Mouse (Mus musculus) embryonic facial prominence, embryonic 11.5 days (tissue): ENCODE measurements around the gene Poc1b. TPM values are rescaled to one million over a fixed set of nuclear protein-coding genes. Genes with fewer than 3 reads are reported as not detected.
A peak's percentile ranks its signal among the peaks of the same experiment; 100 is the strongest.
"Not testable (repeated sequence)": the region's sequence is repeated elsewhere in the genome, so short reads cannot be mapped to it uniquely, and the experiment has no call there.

Experiments
- ATAC-seq: fragments of 200-750 bp; cut with Nextera tagmentation; replicated peaks from 2 replicates; pipeline ENCODE4 v1.8.0; 2017; ENCODE audit warnings: low read depth; ENCODE audit not compliant: insufficient number of reproducible peaks, low FRiP score, low TSS enrichment
- DNase-seq: peaks from one replicate; pipeline ENCODE4 v3.0.0-alpha.2; 2015; ENCODE audit warnings: low spot score
- H3K27ac ChIP-seq: fragments of 300-500 bp; sonication (generic); replicated peaks from 2 replicates; pipeline ENCODE4 v1.5.1; 2014; ENCODE audit warnings: mild to moderate bottlenecking, low read depth, low read length, control low read depth
- H3K27me3 ChIP-seq: fragments of 300-500 bp; sonication (generic); 2 replicates; pipeline ENCODE4 v1.6.1; 2014; ENCODE audit warnings: mild to moderate bottlenecking, low read length, moderate library complexity, mixed read lengths; ENCODE audit not compliant: control insufficient read depth, insufficient read depth
- H3K36me3 ChIP-seq: fragments of 300-500 bp; sonication (generic); replicated peaks from 2 replicates; pipeline ENCODE4 v1.6.1; 2014; ENCODE audit warnings: low read depth, mild to moderate bottlenecking, low read length, moderate library complexity, mixed read lengths; ENCODE audit not compliant: control insufficient read depth, insufficient read depth
- H3K4me1 ChIP-seq: fragments of 300-500 bp; sonication (generic); 2 replicates; pipeline ENCODE4 v1.6.1; 2014; ENCODE audit warnings: low read length, mixed read lengths; ENCODE audit not compliant: control insufficient read depth, insufficient read depth
- H3K4me2 ChIP-seq: fragments of 300-500 bp; sonication (generic); 2 replicates; pipeline ENCODE4 v1.6.1; 2014; ENCODE audit warnings: low read depth, mild to moderate bottlenecking, control low read depth, low read length, moderate library complexity
- H3K4me3 ChIP-seq: fragments of 300-500 bp; sonication (generic); 2 replicates; pipeline ENCODE4 v1.5.1; 2014; ENCODE audit warnings: low read depth, low read length, control low read depth
- H3K9ac ChIP-seq: fragments of 300-500 bp; sonication (generic); replicated peaks from 2 replicates; pipeline ENCODE4 v1.6.1; 2014; ENCODE audit warnings: mild to moderate bottlenecking, control low read depth, low read length
- H3K9me3 ChIP-seq: fragments of 300-500 bp; sonication (generic); replicated peaks from 2 replicates; pipeline ENCODE4 v1.6.1; 2016; ENCODE audit warnings: mild to moderate bottlenecking, low read length, inconsistent platforms, mixed read lengths; ENCODE audit not compliant: control insufficient read depth
- WGBS: fragments of 180-500 bp; shearing (Covaris S2); extraction: QIAGEN DNeasy Blood & Tissue Kit; methylation state at CpG from one replicate; pipeline ENCODE4 v1.1.7; 2014; 5-methylcytosine and 5-hydroxymethylcytosine counted together
- polyA plus RNA-seq: library from polyadenylated mRNA; unstranded; fragments of >200 nt; fragmentation: Nextera tagmentation; extraction: Ambion mirVana; gene quantifications from 2 replicates; pipeline ENCODE4 v1.2.1, GENCODE M21; 2014

Poc1b gene
- polyA plus RNA-seq, 1 experiment from 2014 or later, result 42.0 TPM

- ATAC-seq, result no peak
- no peaks in the 10 kb centered on the region for H3K9me3 ChIP-seq
- 97% methylated on average over 1 of the region's 1 CpGs for WGBS
- H3K4me2 ChIP-seq, result no peak overlapping the region
- H3K36me3 ChIP-seq, result no peaks in the 10 kb centered on the region
- H3K9ac ChIP-seq, result no peak overlapping the region
- DNase-seq, result no peak
- no peak overlapping the region for H3K27ac ChIP-seq
- H3K27me3 ChIP-seq, result no peaks in the 10 kb centered on the region
- no peak overlapping the region for H3K4me3 ChIP-seq
- H3K4me1 ChIP-seq, result no peaks in the 10 kb centered on the region
These were observed 44.7 kb downstream of the Poc1b start for GRCm38 (mm10) chr10:99151580-99151979.

DNA sequence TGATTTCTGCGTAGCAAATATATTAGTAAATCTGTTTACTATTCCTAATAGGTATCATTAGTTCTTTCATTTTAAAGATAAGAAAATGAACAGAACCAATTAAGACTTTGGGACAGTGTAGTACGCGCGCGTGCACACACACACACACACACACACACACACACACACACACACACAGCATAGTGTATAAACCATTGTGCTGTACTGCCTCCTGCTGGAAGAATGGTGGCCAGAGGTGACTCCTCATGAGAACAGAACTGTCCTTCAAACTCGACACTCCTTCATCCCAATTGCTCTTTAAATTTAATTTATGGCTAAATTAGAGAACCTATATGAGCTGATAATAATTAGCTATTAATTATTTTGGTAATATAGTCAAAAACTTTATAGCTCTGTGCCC, 45.2 kb downstream of the Poc1b start:
- Histone ChIP-seq H3K4me1 (no peaks in the 10 kb centered on the region), H3K9me3 (no peaks in the 10 kb centered on the region), H3K36me3 (no peaks in the 10 kb centered on the region), H3K9ac (no peak overlapping the region), H3K4me3 (no peak overlapping the region), H3K27me3 (no peaks in the 10 kb centered on the region), H3K4me2 (no peak overlapping the region), H3K27ac (no peak overlapping the region)
- ATAC-seq (no peak), DNase-seq (no peak)
- WGBS, result 90% methylated on average over 6 of the region's 6 CpGs

DNA sequence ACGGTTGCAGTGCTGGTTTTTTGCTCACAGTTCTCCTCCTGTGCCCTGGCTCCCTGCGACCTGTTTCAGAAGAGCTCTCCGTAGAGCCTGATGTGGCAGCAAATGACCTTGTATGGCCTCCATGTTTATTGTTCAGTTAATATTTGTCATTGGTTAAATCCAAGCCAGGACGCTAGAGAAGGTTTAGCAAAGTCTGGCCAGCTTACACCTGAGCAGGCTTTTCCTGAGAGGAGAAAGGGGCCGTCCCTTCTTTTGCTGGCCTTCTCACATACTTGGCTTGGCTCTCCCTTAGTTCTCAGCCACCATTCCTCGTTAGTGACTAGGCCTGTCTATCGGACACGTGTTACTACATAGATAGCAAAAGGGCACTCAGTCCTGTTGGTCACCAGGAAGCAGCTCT, 47.8 kb downstream of the Poc1b start:
- WGBS, result 87% methylated on average over 8 of the region's 8 CpGs
- no peaks in the 10 kb centered on the region for H3K36me3 ChIP-seq
- ATAC-seq, result no peak

GRCm38 (mm10) chr10:99156808-99157207, 50.0 kb downstream of the Poc1b start:
- Histone ChIP-seq H3K9ac (no peak overlapping the region), H3K9me3 (no peaks in the 10 kb centered on the region), H3K27ac (no peak overlapping the region), H3K4me1 (no peaks in the 10 kb centered on the region), H3K27me3 (no peaks in the 10 kb centered on the region), H3K4me2 (no peak overlapping the region), H3K36me3 (no peaks in the 10 kb centered on the region), H3K4me3 (no peak overlapping the region)
- DNase-seq, result no peak
- 92% methylated on average over 5 of the region's 5 CpGs for WGBS
- no peak for ATAC-seq

More for the DNA sequence above, 47.8 kb downstream of the Poc1b start:
- Histone ChIP-seq H3K4me2 (no peak overlapping the region), H3K4me3 (no peak overlapping the region), H3K9me3 (no peaks in the 10 kb centered on the region), H3K4me1 (no peaks in the 10 kb centered on the region), H3K27ac (no peak overlapping the region), H3K9ac (no peak overlapping the region), H3K27me3 (no peaks in the 10 kb centered on the region)
- DNase-seq, result no peak

DNA sequence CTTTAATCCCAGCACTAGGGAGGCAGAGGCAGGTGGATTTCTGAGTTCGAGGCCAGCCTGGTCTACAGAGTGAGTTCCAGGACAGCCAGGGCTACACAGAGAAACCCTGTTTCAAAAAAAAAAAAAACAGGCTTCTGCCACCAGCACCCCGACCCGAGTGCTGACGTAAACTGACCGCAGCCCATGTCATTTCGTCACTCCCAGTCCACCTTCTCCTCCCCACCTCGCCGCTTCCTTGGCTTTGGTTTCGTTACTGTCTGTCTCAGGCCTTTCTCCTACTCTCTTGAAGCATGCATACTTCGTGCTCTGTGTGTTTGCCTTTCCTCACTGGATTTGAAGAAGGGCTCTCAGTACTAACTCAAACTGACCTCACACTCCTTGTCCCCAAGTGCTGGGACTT, 50.9 kb downstream of the Poc1b start:
- H3K9me3 ChIP-seq, H3K9ac ChIP-seq, H3K4me1 ChIP-seq, H3K4me2 ChIP-seq, H3K27me3 ChIP-seq, H3K36me3 ChIP-seq, ATAC-seq, H3K27ac ChIP-seq, H3K4me3 ChIP-seq, DNase-seq: not testable (repeated sequence)
- WGBS, result 94% methylated on average over 9 of the region's 10 CpGs

DNA sequence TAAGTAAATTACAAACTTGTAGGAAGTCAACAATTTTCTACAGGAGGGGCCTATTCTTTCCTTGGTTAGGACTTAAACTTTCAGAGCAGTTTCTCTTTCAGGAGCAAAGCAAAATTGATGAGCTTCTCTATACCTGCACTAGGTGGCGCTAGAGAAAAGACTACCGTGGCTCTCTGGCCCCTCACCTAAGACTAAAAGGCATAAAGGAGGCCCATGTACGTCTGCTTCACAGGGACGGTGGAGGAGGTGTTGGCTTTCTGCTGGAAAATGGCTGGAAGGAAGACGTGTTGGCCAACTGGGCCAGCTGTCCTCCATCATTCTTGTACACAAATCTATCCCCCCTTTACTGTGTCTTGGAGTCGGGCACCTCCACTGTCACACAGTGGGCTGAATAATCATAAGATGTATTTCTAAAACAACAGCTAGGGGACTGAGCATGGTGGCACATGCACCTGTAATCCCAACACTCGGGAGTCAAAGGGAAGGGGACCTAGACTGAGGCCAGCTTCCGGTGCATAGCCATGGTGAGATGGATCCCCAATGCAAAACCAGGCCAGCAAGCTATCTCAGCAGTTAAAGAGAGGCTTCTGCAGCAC, 55.2 kb downstream of the Poc1b start:
- Histone ChIP-seq H3K27me3 (no peaks in the 10 kb centered on the region), H3K9ac (no peak overlapping the region), H3K4me3 (no peak overlapping the region), H3K9me3 (no peaks in the 10 kb centered on the region), H3K27ac (no peak overlapping the region), H3K4me2 (no peak overlapping the region), H3K36me3 (no peaks in the 10 kb centered on the region), H3K4me1 (no peaks in the 10 kb centered on the region; the same call in 1 of the 2 replicates)
- ATAC-seq (0 out of 2 replicates have a peak, but pooled peaks have one; percentile 31), DNase-seq (peak; percentile 82)
- 41% methylated on average over 8 of the region's 8 CpGs for WGBS

DNA sequence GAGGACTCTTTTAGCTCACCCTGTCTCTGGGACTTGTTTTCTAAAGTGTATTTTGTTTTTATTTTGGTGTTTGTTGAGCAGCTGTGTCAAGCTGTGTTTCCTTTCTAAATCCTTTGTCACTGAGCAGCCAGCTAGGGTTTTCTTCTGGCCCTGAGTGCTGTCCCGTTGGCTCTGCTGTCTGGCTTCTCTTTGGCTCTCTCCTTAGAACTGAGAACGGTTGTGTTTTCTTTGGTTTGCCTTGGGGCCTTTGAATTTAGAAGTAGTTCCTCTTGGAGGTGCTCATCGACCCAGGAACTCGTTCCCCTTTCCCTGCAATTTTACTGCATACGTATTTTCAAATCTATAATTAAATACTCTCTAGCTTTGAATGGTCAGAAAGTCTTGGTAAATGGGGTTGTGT, 56.2 kb downstream of the Poc1b start:
- Histone ChIP-seq H3K9me3 (no peaks in the 10 kb centered on the region), H3K36me3 (no peaks in the 10 kb centered on the region), H3K27me3 (no peaks in the 10 kb centered on the region), H3K27ac (no peak overlapping the region), H3K4me1 (no peaks in the 10 kb centered on the region; the same call in 1 of the 2 replicates), H3K4me2 (no peak overlapping the region), H3K4me3 (no peak overlapping the region), H3K9ac (no peak overlapping the region)
- no peak for DNase-seq
- WGBS, result 86% methylated on average over 5 of the region's 5 CpGs
- ATAC-seq, result no peak

- H3K27me3 ChIP-seq, result no peaks in the 10 kb centered on the region
- no peak overlapping the region for H3K4me2 ChIP-seq
- 46% methylated on average over 13 of the region's 13 CpGs for WGBS
- ATAC-seq (no peak), DNase-seq (peak; percentile 81)
- H3K4me3 ChIP-seq, result no peak overlapping the region
- H3K36me3 ChIP-seq, result no peaks in the 10 kb centered on the region
- no peaks in the 10 kb centered on the region for H3K9me3 ChIP-seq
- H3K9ac ChIP-seq, result no peak overlapping the region
- H3K27ac ChIP-seq, result no peak overlapping the region
- no peaks in the 10 kb centered on the region; the same call in 1 of the 2 replicates for H3K4me1 ChIP-seq
These were observed 58.1 kb downstream of the Poc1b start for GRCm38 (mm10) chr10:99164871-99165477.
